Mouse (Mus musculus) ovary, postnatal 10 days (tissue): Measurements from ENCODE around the gene Ahnak2.
"Not testable (repeated sequence)": the region's sequence is repeated elsewhere in the genome, so short reads cannot be mapped to it uniquely, and the experiment has no call there.

Experiments used
- DNase-seq: peaks from one replicate; pipeline ENCODE4 v3.0.0; 2022; ENCODE audit warnings: low spot score

Ahnak2 gene

GRCm38 (mm10) chr12:112801864-112802846, at the start of gene Ahnak2:
Gene Ahnak2, minus strand, starts transcription at chr12:112802657.
- DNase-seq, result no peak

- no peak for DNase-seq
These were observed 48.7 kb upstream of the Ahnak2 start for GRCm38 (mm10) chr12:112851116-112851515.

GRCm38 (mm10) chr12:112850344-112850743, 47.9 kb upstream of the Ahnak2 start:
- no peak for DNase-seq

GRCm38 (mm10) chr12:112849235-112850022, 47.0 kb upstream of the Ahnak2 start:
- no peak for DNase-seq

- no peak for DNase-seq
These were observed 45.4 kb upstream of the Ahnak2 start for GRCm38 (mm10) chr12:112847880-112848279.

- peak; percentile 81 for DNase-seq
These were observed 41.3 kb upstream of the Ahnak2 start for GRCm38 (mm10) chr12:112843803-112844202.

GRCm38 (mm10) chr12:112842128-112842527, 39.7 kb upstream of the Ahnak2 start:
- not testable (repeated sequence) for DNase-seq

GRCm38 (mm10) chr12:112841338-112841892, 39.0 kb upstream of the Ahnak2 start:
- DNase-seq, result not testable (repeated sequence)

GRCm38 (mm10) chr12:112840209-112841086, 38.0 kb upstream of the Ahnak2 start:
- no peak for DNase-seq

GRCm38 (mm10) chr12:112835046-112835445, 32.6 kb upstream of the Ahnak2 start:
- DNase-seq, result no peak

GRCm38 (mm10) chr12:112833527-112833926, 31.1 kb upstream of the Ahnak2 start:
- no peak for DNase-seq

- DNase-seq, result no peak
These were observed 30.0 kb upstream of the Ahnak2 start for GRCm38 (mm10) chr12:112832411-112832810.

GRCm38 (mm10) chr12:112830570-112830969, 28.1 kb upstream of the Ahnak2 start:
- DNase-seq, result no peak

GRCm38 (mm10) chr12:112830141-112830540, 27.7 kb upstream of the Ahnak2 start:
- DNase-seq, result no peak

- DNase-seq, result peak; percentile 92
These were observed 26.9 kb upstream of the Ahnak2 start, which contains the start of gene Cdca4 for GRCm38 (mm10) chr12:112829244-112829864. Gene Cdca4, minus strand, starts transcription at chr12:112829423.

- no peak for DNase-seq
These were observed 26.2 kb upstream of the Ahnak2 start for GRCm38 (mm10) chr12:112828501-112829243.

GRCm38 (mm10) chr12:112825901-112826300, 23.4 kb upstream of the Ahnak2 start:
- no peak for DNase-seq

- no peak for DNase-seq
These were observed 20.8 kb upstream of the Ahnak2 start for GRCm38 (mm10) chr12:112823221-112823620.

GRCm38 (mm10) chr12:112822676-112823075, 20.2 kb upstream of the Ahnak2 start:
- DNase-seq, result no peak

- no peak for DNase-seq
These were observed 19.5 kb upstream of the Ahnak2 start for GRCm38 (mm10) chr12:112821974-112822373.
